Comparison of ENCODE assay signal across 26 mouse cellular contexts in genomic region chr11:104002191-104002590, GRCm38 (mm10). TPM values are rescaled to one million over a fixed set of nuclear protein-coding genes. Genes with fewer than 3 reads are reported as not detected.
DNase-seq lines count a peak whose midpoint lies in the region; ATAC-seq and TF ChIP-seq lines count a peak whose summit lies in the region.
"Had no signal": no experiment of that assay in that cellular context is flagged by ENCODE, and none has a peak within 500 bp of the region (broad histone marks: within the 10 kb centered on the region; RNA-seq: fewer than 3 reads in every experiment).

No protein-coding gene starts in this region.

- TF ChIP-seq POLR2A in spleen, adult 2 months (IDR thresholded peaks at IDR 0.05; ENCODE audit: low read depth, low read length): no peak
- no peak for TF ChIP-seq POLR2A in bone marrow macrophage, adult 2 months (IDR thresholded peaks at IDR 0.05; ENCODE audit: borderline replicate concordance, low read depth, low read length)

- H3K27ac ChIP-seq in heart, embryonic 14.5 days (replicated peaks in 1 of 2; ENCODE audit: control insufficient read depth in 1 of 2, insufficient read depth in 1 of 2, low read depth in 2 of 2, low read length in 2 of 2): no peak overlapping the region
- H3K27ac ChIP-seq in spleen, adult 2 months (ENCODE audit: insufficient read depth, low read length): 0 out of 2 replicates have a peak overlapping the region, but pooled peaks have one; percentile 8
- peak overlapping the region; percentile 82 for H3K27ac ChIP-seq in bone marrow macrophage, adult 2 months (ENCODE audit: insufficient read depth, low read depth, low read length)
- H3K27ac ChIP-seq: embryonic facial prominence, embryonic 12.5 days; embryonic facial prominence, embryonic 15.5 days; heart, adult 2 months; heart, embryonic 10.5 days; heart, embryonic 13.5 days; hindbrain, embryonic 10.5 days; hindbrain, embryonic 13.5 days; intestine, embryonic 15.5 days had no signal

- intact Hi-C loops in heart, postnatal 36 days (cut with DNase I): no loop called here

- no peaks in the 10 kb centered on the region for H3K9me3 ChIP-seq in heart, embryonic 14.5 days (ENCODE audit: control insufficient read depth, low read length)
- H3K9me3 ChIP-seq: embryonic facial prominence, embryonic 12.5 days; embryonic facial prominence, embryonic 15.5 days; G1E; heart, embryonic 10.5 days; heart, embryonic 13.5 days; hindbrain, embryonic 10.5 days; hindbrain, embryonic 13.5 days; intestine, embryonic 15.5 days had no signal

- H3K27me3 ChIP-seq in heart, embryonic 14.5 days (ENCODE audit: control insufficient read depth, insufficient read depth, low read length): 0 out of 2 replicates have a peak, but pooled peaks cover 12% of the 10 kb centered on the region
- H3K27me3 ChIP-seq in spleen, adult 2 months (ENCODE audit: control insufficient read depth, insufficient read depth, low read length): no peaks in the 10 kb centered on the region
- H3K27me3 ChIP-seq: embryonic facial prominence, embryonic 12.5 days; embryonic facial prominence, embryonic 15.5 days; hindbrain, embryonic 13.5 days; intestine, embryonic 15.5 days had no signal

- H3K36me3 ChIP-seq in heart, embryonic 14.5 days (ENCODE audit: control insufficient read depth, insufficient read depth, low read length): no peaks in the 10 kb centered on the region
- H3K36me3 ChIP-seq in spleen, adult 2 months (ENCODE audit: control insufficient read depth, insufficient read depth, low read length): no peaks in the 10 kb centered on the region
- H3K36me3 ChIP-seq: embryonic facial prominence, embryonic 12.5 days; embryonic facial prominence, embryonic 15.5 days; G1E; heart, embryonic 10.5 days; heart, embryonic 13.5 days; hindbrain, embryonic 10.5 days; hindbrain, embryonic 13.5 days; intestine, embryonic 15.5 days had no signal

- no peak overlapping the region for H3K4me2 ChIP-seq in heart, embryonic 14.5 days (ENCODE audit: low read length)
- H3K4me2 ChIP-seq: embryonic facial prominence, embryonic 12.5 days; embryonic facial prominence, embryonic 15.5 days; heart, embryonic 13.5 days; hindbrain, embryonic 13.5 days; intestine, embryonic 15.5 days had no signal

- no peaks in the 10 kb centered on the region for H3K4me1 ChIP-seq in heart, embryonic 14.5 days (ENCODE audit: control insufficient read depth in 2 of 2, insufficient read depth in 2 of 2, low read length in 2 of 2)
- H3K4me1 ChIP-seq in spleen, adult 2 months (ENCODE audit: control insufficient read depth, insufficient read depth, insufficient read length): peaks cover 22% of the 10 kb centered on the region
- peaks cover 33% of the 10 kb centered on the region for H3K4me1 ChIP-seq in bone marrow macrophage, adult 2 months (ENCODE audit: control insufficient read depth, insufficient read depth, low read length)
- H3K4me1 ChIP-seq: heart, embryonic 10.5 days; heart, embryonic 13.5 days; intestine, embryonic 15.5 days had no signal

- TF ChIP-seq CTCF in spleen, adult 2 months (IDR thresholded peaks at IDR 0.05; ENCODE audit: extremely low read depth, insufficient read depth, insufficient read length, insufficient replicate concordance): no peak
- no peak for TF ChIP-seq CTCF in bone marrow macrophage, adult 2 months (IDR thresholded peaks at IDR 0.05; ENCODE audit: low read depth, low read length)

- WGBS in heart, embryonic 14.5 days: 78% methylated on average over 5 of the region's 5 CpGs
- WGBS in spleen, adult 2 months: 83% methylated on average over 5 of the region's 5 CpGs

- no peak overlapping the region for H3K4me3 ChIP-seq in heart, embryonic 14.5 days (ENCODE audit: control insufficient read depth in 1 of 2, insufficient read depth in 1 of 2, low read depth in 1 of 2, low read length in 2 of 2)
- H3K4me3 ChIP-seq in spleen, adult 2 months (ENCODE audit: extremely low read depth, insufficient read depth, insufficient read length): no peak overlapping the region
- H3K4me3 ChIP-seq in bone marrow macrophage, adult 2 months (ENCODE audit: insufficient read depth, low read length): no peak overlapping the region
- H3K4me3 ChIP-seq: embryonic facial prominence, embryonic 12.5 days; embryonic facial prominence, embryonic 15.5 days; heart, adult 2 months; heart, embryonic 10.5 days; heart, embryonic 13.5 days; hindbrain, embryonic 10.5 days; hindbrain, embryonic 13.5 days; intestine, embryonic 15.5 days had no signal

- ATAC-seq in heart, embryonic 14.5 days (ENCODE audit: insufficient number of reproducible peaks, insufficient read depth, low FRiP score, low read depth): peak; percentile 26; the same call in 1 of the 2 replicates
- ATAC-seq: forebrain, embryonic 14.5 days; forebrain, postnatal 0 days; hindbrain, embryonic 16.5 days; intestine, embryonic 15.5 days; Patski had no signal

- H3K9ac ChIP-seq in heart, embryonic 14.5 days (ENCODE audit: low read length): no peak overlapping the region
- H3K9ac ChIP-seq: embryonic facial prominence, embryonic 12.5 days; embryonic facial prominence, embryonic 15.5 days; forebrain, postnatal 0 days; heart, embryonic 13.5 days; hindbrain, embryonic 13.5 days; intestine, embryonic 15.5 days had no signal

- DNase-seq in heart, postnatal 36 days: no peak
- DNase-seq in spleen, adult 2 months (ENCODE audit: low read depth in 1 of 2, low spot score in 2 of 2): no peak
- no peak for DNase-seq in spleen, adult 12 weeks (ENCODE audit: low spot score)
- DNase-seq in embryo, embryonic 9.5 days (ENCODE audit: extremely low spot score): no peak
- no peak for DNase-seq in kidney, adult 9 months
- DNase-seq: adrenal gland, postnatal 10 days; cerebellum, adult 18-20 months; cerebellum, adult 9-10 months; forebrain, postnatal 0 days; gastrocnemius, postnatal 10 days; gastrocnemius, postnatal 36 days; heart, adult 2 months; kidney, adult 11 months had no signal

RNA-seq across cellular contexts. Expression of gene Arf2, which starts 35.7 kb away (rescaled TPM):
- 60.0 and 66.0 TPM in 2 replicates for polyA plus RNA-seq in heart, embryonic 14.5 days (2014; fragmentation: Nextera tagmentation; extraction: Ambion mirVana)
- 10 to 100 TPM; 29.8 to 30.4 TPM for total RNA-seq in heart, postnatal 36 days (2021)
- 6.0 and 7.4 TPM in 2 replicates for polyA plus RNA-seq in spleen, adult 2 months (2012; rRNA removed)
- 45.7 and 46.4 TPM in 2 replicates for polyA plus RNA-seq in bone marrow macrophage, adult 2 months (2012; ENCODE audit: insufficient read depth, insufficient read length, missing spikeins)

RNA-seq across cellular contexts. Expression of gene Nsf, which starts 48.3 kb away (rescaled TPM):
- polyA plus RNA-seq in heart, embryonic 14.5 days (2014; fragmentation: Nextera tagmentation; extraction: Ambion mirVana): 26.6 and 26.8 TPM in 2 replicates
- 10 to 100 TPM; 26.2 to 27.4 TPM for total RNA-seq in heart, postnatal 36 days (2021)
- polyA plus RNA-seq in spleen, adult 2 months (2012; rRNA removed): 36.8 and 38.9 TPM in 2 replicates
- 64.8 and 69.5 TPM in 2 replicates for polyA plus RNA-seq in bone marrow macrophage, adult 2 months (2012; ENCODE audit: insufficient read depth, insufficient read length, missing spikeins)

Comparison
In these comparisons a context has a peak if more than half of its experiments do, and no peak if none do; other contexts are left out.
1. H3K27ac ChIP-seq: peak in spleen, adult 2 months (single experiment) and bone marrow macrophage, adult 2 months (single experiment); none in heart, embryonic 14.5 days (0 of 2).